Mouse (Mus musculus) midbrain, embryonic 15.5 days (tissue): ENCODE measurements around the gene Med13l. TPM values are rescaled to one million over a fixed set of nuclear protein-coding genes. Genes with fewer than 3 reads are reported as not detected.

Source experiments
- ATAC-seq: fragments of 200-750 bp; cut with Nextera tagmentation; replicated peaks from 2 replicates; pipeline ENCODE4 v1.8.0; 2017; ENCODE audit warnings: moderate TSS enrichment
- H3K27ac ChIP-seq: fragments of 300-500 bp; sonication (generic); 2 replicates; pipeline ENCODE4 v1.5.1; 2015; ENCODE audit warnings: mild to moderate bottlenecking, inconsistent platforms
- H3K27me3 ChIP-seq: fragments of 300-500 bp; sonication (generic); replicated peaks from 2 replicates; pipeline ENCODE4 v1.6.1; 2015; ENCODE audit warnings: inconsistent platforms
- H3K36me3 ChIP-seq: fragments of 300-500 bp; sonication (generic); replicated peaks from 2 replicates; pipeline ENCODE4 v1.6.1; 2015; ENCODE audit warnings: inconsistent platforms
- H3K4me1 ChIP-seq: fragments of 300-500 bp; sonication (generic); 2 replicates; pipeline ENCODE4 v1.6.1; 2015; ENCODE audit warnings: inconsistent platforms
- H3K4me2 ChIP-seq: fragments of 300-500 bp; sonication (generic); 2 replicates; pipeline ENCODE4 v1.6.1; 2015; ENCODE audit warnings: inconsistent platforms, mild to moderate bottlenecking, moderate library complexity
- H3K4me3 ChIP-seq: fragments of 300-500 bp; sonication (generic); 2 replicates; pipeline ENCODE4 v1.5.1; 2015; ENCODE audit warnings: mild to moderate bottlenecking, inconsistent platforms
- H3K9ac ChIP-seq: fragments of 300-500 bp; sonication (generic); 2 replicates; pipeline ENCODE4 v1.6.1; 2015; ENCODE audit warnings: mild to moderate bottlenecking, inconsistent platforms
- H3K9me3 ChIP-seq: fragments of 300-500 bp; sonication (generic); 2 replicates; pipeline ENCODE4 v1.6.1; 2016; ENCODE audit warnings: inconsistent platforms
- WGBS: fragments of 180-500 bp; shearing (Covaris S2); methylation state at CpG from one replicate; pipeline ENCODE4 v1.1.7; 2015; ENCODE audit warnings: mixed read lengths; 5-methylcytosine and 5-hydroxymethylcytosine counted together
- polyA plus RNA-seq: library from polyadenylated mRNA; unstranded; fragments of >200 nt; fragmentation: Nextera tagmentation; extraction: Ambion mirVana; gene quantifications from 2 replicates; pipeline ENCODE4 v1.2.1, GENCODE M21; 2015

Med13l gene
- polyA plus RNA-seq, 1 experiment from 2014 or later, result 17.3 TPM

DNA sequence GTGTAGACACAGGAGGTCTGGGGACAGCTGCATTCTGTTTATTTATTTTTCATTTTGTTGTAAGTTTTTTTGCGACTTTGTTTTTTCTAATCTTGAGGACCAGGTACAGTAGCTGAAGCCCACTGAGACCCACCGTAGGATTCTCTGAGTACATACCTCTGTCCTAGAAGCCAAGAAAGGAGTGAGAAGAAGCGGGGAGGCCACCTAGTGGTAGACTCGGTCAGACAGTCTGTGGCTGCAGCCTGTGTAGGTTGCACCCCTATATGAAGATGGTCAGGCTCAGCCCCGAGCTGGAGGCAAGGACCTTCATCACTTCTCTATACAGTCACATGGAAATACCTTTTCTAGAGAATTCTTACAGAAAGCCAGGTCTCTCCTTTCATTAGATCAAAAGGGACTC lies 202.9 kb downstream of the Med13l start:
- H3K27ac ChIP-seq, result no peak overlapping the region
- H3K4me2 ChIP-seq, result no peak overlapping the region
- no peak for ATAC-seq
- H3K27me3 ChIP-seq, result no peaks in the 10 kb centered on the region
- peaks cover 43% of the 10 kb centered on the region for H3K36me3 ChIP-seq
- H3K4me3 ChIP-seq, result no peak overlapping the region
- H3K4me1 ChIP-seq, result no peaks in the 10 kb centered on the region
- no peaks in the 10 kb centered on the region for H3K9me3 ChIP-seq
- 56% methylated on average over 5 of the region's 5 CpGs for WGBS
- H3K9ac ChIP-seq, result no peak overlapping the region

DNA sequence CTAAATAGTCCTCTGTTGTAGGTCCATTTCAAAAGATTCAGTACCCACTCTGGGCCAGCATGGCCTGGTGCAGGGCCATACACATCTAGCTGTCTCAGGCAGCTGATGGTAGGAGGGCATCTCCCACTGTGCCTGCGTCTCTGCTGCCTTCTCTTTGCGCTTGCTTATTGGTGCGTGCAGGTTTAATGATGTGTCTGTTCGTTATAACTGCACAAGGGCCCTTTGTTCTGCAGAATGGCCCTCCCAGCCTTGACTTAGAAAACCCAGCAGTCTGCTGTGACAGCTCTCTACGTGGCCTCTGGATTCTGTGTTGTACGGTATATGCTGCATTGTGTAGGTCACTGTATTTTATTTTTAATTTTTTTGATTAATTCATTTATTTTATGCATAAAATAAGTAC lies 208.7 kb downstream of the Med13l start:
- Histone ChIP-seq H3K4me3 (no peak overlapping the region), H3K9ac (no peak overlapping the region), H3K4me2 (no peak overlapping the region), H3K9me3 (no peaks in the 10 kb centered on the region), H3K4me1 (no peaks in the 10 kb centered on the region), H3K27ac (no peak overlapping the region), H3K27me3 (no peaks in the 10 kb centered on the region; the same call in 1 of the 2 replicates), H3K36me3 (no peaks in the 10 kb centered on the region)
- WGBS, result 29% methylated on average over 6 of the region's 6 CpGs
- ATAC-seq, result no peak

DNA sequence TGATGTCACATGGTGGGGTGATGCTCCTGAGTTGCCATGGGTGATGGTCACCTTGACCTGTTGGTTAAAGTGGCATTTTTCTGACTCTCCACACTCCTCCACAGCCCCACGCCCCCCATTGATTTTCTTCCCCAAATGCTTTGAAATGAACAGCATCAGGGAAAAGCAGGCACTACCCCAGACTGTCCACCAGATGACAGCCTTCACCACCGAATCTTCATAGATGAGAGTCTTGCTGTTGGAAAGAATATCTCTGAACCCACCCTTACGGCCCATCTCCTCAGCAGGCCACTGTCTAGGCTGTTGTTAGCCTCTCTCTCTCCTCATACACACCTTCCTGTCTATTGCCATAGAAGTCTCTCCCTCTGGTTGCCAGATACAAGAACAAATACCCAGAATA lies 213.4 kb downstream of the Med13l start:
- ATAC-seq, result 0 out of 2 replicates have a peak, but pooled peaks have one; percentile 69
- Histone ChIP-seq H3K27ac (no peak overlapping the region), H3K9ac (no peak overlapping the region), H3K4me1 (no peaks in the 10 kb centered on the region), H3K27me3 (no peaks in the 10 kb centered on the region; the same call in 1 of the 2 replicates), H3K9me3 (no peaks in the 10 kb centered on the region), H3K4me2 (no peak overlapping the region), H3K4me3 (no peak overlapping the region), H3K36me3 (no peaks in the 10 kb centered on the region)
- WGBS, result 28% methylated on average over 3 of the region's 3 CpGs

DNA sequence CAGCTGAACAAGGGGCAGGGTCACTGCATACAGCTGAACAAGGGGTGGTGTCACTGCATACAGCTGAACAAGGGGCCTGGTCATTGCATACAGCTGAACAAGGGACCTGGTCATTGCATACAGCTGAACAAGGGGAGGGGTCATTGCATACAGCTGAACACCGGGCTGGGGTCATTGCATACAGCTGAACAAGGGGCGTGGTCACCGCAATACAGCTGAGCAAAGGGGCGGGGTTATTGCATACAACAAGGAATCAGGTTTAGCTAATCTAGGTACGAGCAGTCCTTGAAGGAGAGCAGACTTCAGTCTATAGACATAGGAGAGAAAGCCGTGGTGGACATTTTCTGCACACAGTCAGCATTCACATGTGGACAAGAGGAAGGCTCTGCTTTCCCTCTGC lies 215.9 kb downstream of the Med13l start:
- ATAC-seq, result no peak
- no peak overlapping the region for H3K27ac ChIP-seq
- peaks cover 12% of the 10 kb centered on the region; the same call in 1 of the 2 replicates for H3K27me3 ChIP-seq
- no peak overlapping the region for H3K4me2 ChIP-seq
- no peaks in the 10 kb centered on the region for H3K36me3 ChIP-seq
- H3K4me1 ChIP-seq, result 0 out of 2 replicates have a peak, but pooled peaks cover 2% of the 10 kb centered on the region
- H3K4me3 ChIP-seq, result no peak overlapping the region
- no peak overlapping the region for H3K9ac ChIP-seq
- whole genome bisulfite sequencing, result 84% methylated on average over 6 of the region's 6 CpGs
- no peaks in the 10 kb centered on the region for H3K9me3 ChIP-seq

DNA sequence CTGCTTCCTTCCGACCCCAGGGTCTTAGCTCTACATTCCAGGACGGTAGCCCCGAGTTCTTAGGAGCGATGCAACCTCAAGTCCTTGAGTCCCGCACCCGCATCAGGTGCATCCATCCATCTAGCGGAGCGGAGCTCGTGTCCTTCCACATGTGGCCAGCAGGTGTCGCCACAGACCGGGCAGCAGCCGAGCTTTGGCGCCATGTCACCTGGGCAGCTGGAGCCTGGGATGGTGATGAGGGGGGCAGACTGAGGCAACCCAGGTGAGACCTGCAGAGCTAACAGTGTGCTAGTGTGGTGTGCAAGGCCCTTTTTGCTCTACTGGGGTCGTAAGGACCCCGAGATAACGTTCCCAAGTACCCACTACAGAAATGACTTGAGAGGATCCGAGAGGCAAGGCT lies 221.1 kb downstream of the Med13l start:
- no peak overlapping the region for H3K4me2 ChIP-seq
- no peaks in the 10 kb centered on the region for H3K36me3 ChIP-seq
- no peak overlapping the region for H3K9ac ChIP-seq
- 0 out of 2 replicates have a peak, but pooled peaks cover 3% of the 10 kb centered on the region for H3K4me1 ChIP-seq
- ATAC-seq, result peak; percentile 50; the same call in 1 of the 2 replicates
- H3K4me3 ChIP-seq, result no peak overlapping the region
- WGBS, result 12% methylated on average over 17 of the region's 17 CpGs
- H3K27me3 ChIP-seq, result peaks cover 19% of the 10 kb centered on the region
- no peaks in the 10 kb centered on the region for H3K9me3 ChIP-seq
- H3K27ac ChIP-seq, result no peak overlapping the region

DNA sequence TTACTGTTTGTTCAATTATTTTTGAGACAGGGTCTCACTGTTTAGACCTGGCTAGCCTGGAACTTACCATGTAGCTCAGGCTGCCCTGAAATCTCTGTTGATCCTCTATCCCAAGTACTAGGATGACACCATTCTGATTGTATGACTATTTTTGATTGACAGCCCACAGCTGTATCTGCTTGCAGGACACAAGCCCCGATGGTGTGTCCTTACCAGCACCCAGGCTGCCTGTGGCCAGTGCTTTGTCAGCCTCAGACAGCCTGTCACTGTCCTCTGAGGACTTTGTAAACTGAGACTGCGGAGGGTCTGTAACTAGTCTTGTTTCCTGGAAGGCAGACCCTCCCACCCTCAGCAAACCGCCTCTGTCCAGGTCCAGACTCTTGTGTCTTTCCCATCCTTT lies 221.7 kb downstream of the Med13l start:
- Histone ChIP-seq H3K4me3 (no peak overlapping the region), H3K4me2 (no peak overlapping the region), H3K9me3 (no peaks in the 10 kb centered on the region), H3K36me3 (no peaks in the 10 kb centered on the region), H3K9ac (no peak overlapping the region), H3K27me3 (peaks cover 19% of the 10 kb centered on the region), H3K4me1 (0 out of 2 replicates have a peak, but pooled peaks cover 3% of the 10 kb centered on the region), H3K27ac (no peak overlapping the region)
- WGBS, result 92% methylated on average over 3 of the region's 3 CpGs
- no peak for ATAC-seq

DNA sequence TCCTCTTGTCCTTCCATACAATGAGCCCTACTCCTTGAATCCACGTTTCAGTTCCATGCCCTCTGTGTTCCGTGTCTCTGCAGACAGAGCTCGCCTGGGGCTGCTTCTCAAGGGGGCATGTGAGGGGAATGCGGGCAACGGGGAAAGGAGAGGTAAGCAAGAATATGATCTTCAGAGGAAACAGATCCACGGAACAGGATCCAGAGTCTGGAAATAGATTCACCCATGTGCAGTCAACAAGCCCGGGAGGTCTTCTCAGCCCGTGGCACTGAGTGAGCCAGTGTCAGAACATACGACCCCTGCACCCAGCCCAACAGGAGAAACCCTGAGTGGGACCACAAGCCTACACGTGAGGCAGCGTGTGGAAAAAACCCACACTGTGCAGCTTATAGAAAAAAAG lies 228.7 kb downstream of the Med13l start:
- no peaks in the 10 kb centered on the region for H3K36me3 ChIP-seq
- no peak overlapping the region for H3K9ac ChIP-seq
- no peak overlapping the region for H3K27ac ChIP-seq
- H3K4me3 ChIP-seq, result no peak overlapping the region
- H3K4me1 ChIP-seq, result no peaks in the 10 kb centered on the region
- H3K4me2 ChIP-seq, result no peak overlapping the region
- H3K27me3 ChIP-seq, result no peaks in the 10 kb centered on the region
- ATAC-seq, result no peak
- 87% methylated on average over 11 of the region's 11 CpGs for WGBS
- H3K9me3 ChIP-seq, result no peaks in the 10 kb centered on the region

DNA sequence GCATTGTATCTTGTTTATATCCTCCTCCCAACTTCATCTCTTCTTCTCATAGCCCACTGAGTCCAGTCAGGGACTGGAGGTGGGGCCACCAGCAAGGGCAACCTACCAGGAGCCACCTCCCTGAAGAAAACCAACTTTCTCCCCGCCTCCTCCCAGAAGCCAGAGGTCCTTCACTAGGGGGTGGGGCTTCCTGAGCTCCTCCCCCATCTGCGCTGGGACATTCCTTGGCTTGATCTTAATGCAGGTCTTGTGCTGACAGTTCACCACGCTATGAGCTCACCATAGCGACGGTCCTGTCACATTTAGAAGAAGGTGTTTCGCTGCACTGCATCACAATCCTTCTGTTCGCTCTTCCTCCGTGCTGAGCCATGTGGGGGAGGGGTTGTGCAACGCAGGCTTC lies 229.3 kb downstream of the Med13l start:
- no peak overlapping the region for H3K4me2 ChIP-seq
- no peak for ATAC-seq
- WGBS, result 61% methylated on average over 9 of the region's 9 CpGs

DNA sequence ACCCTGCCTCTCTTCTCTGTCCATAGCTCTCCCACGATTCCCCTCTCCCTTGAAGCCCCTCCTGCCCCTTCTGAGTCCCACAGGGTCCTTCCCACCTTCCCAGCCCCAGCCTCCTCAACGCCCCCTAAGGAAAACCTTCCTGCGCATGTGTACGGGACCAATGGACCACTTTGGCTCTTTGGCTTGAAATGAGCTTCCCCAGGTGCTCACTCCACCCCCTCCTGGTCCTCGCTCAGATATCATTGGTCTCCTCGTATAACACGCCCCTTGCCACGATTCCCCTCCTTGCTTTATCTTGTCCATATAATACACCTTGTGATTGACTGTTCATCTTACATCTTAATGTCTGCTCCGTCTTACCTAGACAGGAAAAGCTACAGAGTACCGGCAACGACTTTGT lies 237.3 kb downstream of the Med13l start:
- Histone ChIP-seq H3K4me3 (no peak overlapping the region), H3K27me3 (no peaks in the 10 kb centered on the region), H3K4me1 (no peaks in the 10 kb centered on the region), H3K9ac (no peak overlapping the region), H3K36me3 (no peaks in the 10 kb centered on the region), H3K27ac (no peak overlapping the region), H3K9me3 (no peaks in the 10 kb centered on the region), H3K4me2 (no peak overlapping the region)
- ATAC-seq, result no peak
- WGBS, result 87% methylated on average over 11 of the region's 11 CpGs

More for the DNA sequence above, 229.3 kb downstream of the Med13l start:
- H3K36me3 ChIP-seq, result no peaks in the 10 kb centered on the region
- H3K9me3 ChIP-seq, result no peaks in the 10 kb centered on the region
- H3K4me3 ChIP-seq, result no peak overlapping the region
- H3K9ac ChIP-seq, result no peak overlapping the region
- H3K4me1 ChIP-seq, result no peaks in the 10 kb centered on the region
- no peak overlapping the region for H3K27ac ChIP-seq
- H3K27me3 ChIP-seq, result no peaks in the 10 kb centered on the region

DNA sequence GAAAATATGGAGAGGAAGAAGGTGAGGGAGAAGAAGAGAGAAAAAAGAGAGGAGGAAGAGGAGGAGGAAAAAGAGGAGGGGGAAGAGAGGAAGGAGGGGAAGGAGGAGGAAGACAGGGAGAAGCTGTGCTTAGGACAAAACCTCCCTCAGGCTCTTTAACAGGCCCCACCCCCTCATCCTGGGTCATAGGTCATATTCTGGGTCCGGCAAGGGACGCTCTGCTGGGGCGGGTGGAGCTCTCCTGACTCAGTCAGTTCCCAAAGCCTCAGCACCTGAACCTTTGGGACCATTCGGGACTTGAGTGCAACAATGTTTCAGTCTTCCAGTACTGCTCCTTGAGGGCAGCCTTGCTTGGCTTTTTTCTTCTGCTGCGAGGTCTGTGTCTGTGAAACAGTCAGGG lies 241.1 kb downstream of the Med13l start:
- no peak for ATAC-seq
- Histone ChIP-seq H3K4me2 (no peak overlapping the region), H3K4me1 (peaks cover 6% of the 10 kb centered on the region), H3K27ac (no peak overlapping the region), H3K27me3 (no peaks in the 10 kb centered on the region), H3K9me3 (no peaks in the 10 kb centered on the region), H3K9ac (no peak overlapping the region), H3K36me3 (no peaks in the 10 kb centered on the region), H3K4me3 (no peak overlapping the region)
- WGBS, result 35% methylated on average over 5 of the region's 5 CpGs

DNA sequence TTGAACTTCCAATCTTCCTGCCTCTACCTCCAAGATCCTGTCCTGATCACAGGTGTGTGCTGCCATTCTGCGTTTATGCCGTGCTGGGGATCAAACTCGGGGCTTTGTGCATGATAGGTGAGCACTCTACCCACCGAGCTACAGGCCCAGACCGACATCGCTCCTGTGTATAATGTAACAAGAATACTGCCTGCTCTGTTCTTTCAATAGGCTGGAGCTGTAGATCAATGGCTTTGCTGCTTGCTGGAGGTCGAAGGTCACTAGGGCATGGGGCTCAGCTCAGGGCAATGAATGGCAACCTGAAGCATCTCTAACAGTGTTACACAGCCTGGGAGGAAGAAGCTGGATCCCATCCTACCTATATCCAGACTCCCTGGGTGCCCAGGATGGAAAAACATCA lies 241.6 kb downstream of the Med13l start:
- H3K4me3 ChIP-seq, result no peak overlapping the region
- H3K36me3 ChIP-seq, result no peaks in the 10 kb centered on the region
- no peak for ATAC-seq
- no peak overlapping the region for H3K27ac ChIP-seq
- peaks cover 6% of the 10 kb centered on the region for H3K4me1 ChIP-seq
- no peaks in the 10 kb centered on the region for H3K9me3 ChIP-seq
- H3K4me2 ChIP-seq, result no peak overlapping the region
- H3K9ac ChIP-seq, result no peak overlapping the region
- WGBS, result 70% methylated on average over 7 of the region's 7 CpGs
- H3K27me3 ChIP-seq, result no peaks in the 10 kb centered on the region

DNA sequence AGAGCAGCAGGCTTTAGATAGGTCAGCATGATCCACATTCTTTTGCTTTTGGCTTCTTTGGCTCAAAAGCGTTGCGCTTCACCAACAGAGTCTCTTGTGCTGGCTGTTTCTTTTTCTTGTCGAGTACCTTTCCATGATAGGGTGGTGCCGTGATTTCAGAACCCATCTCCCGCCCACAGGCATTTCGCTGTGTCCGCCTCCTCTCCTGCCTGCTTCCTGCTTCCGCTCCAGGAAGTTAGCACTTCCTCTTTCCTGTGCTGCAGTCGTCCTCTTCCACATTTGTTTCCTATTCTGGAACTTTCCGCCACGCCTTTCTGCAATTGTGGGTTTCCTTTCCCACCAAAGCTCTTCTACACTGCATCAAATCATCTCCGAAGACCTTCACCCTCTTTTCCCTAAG lies 248.5 kb downstream of the Med13l start:
- Histone ChIP-seq H3K36me3 (no peaks in the 10 kb centered on the region), H3K9me3 (no peaks in the 10 kb centered on the region), H3K9ac (no peak overlapping the region), H3K4me1 (no peaks in the 10 kb centered on the region), H3K4me2 (no peak overlapping the region), H3K4me3 (no peak overlapping the region), H3K27ac (no peak overlapping the region), H3K27me3 (no peaks in the 10 kb centered on the region)
- ATAC-seq, result no peak
- WGBS, result 83% methylated on average over 12 of the region's 12 CpGs

DNA sequence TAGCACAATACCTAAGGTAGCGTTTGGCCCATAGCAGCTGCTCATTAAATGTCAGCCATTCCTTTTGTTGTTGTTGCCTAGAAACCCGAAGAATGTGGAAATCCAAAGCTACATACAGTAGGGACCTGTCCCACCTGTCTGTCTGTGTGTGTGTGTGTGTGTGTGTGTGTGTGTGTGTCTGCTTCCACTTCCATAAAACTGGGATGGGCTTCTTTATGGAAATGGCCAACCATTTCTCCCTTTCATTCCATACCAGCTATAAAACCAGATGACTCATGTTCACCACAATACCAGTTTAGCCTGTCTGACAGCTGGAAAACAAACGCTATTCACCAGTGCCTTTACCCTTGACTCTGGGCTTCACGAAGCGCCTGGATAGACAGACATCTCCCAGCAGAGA lies 249.1 kb downstream of the Med13l start:
- ATAC-seq, result no peak

More for the DNA sequence above, 249.1 kb downstream of the Med13l start:
- no peak overlapping the region for H3K27ac ChIP-seq
- no peak overlapping the region for H3K4me3 ChIP-seq
- 79% methylated on average over 5 of the region's 5 CpGs for WGBS
- H3K4me1 ChIP-seq, result no peaks in the 10 kb centered on the region
- no peak overlapping the region for H3K9ac ChIP-seq
- no peak overlapping the region for H3K4me2 ChIP-seq
- H3K9me3 ChIP-seq, result no peaks in the 10 kb centered on the region
- no peaks in the 10 kb centered on the region for H3K36me3 ChIP-seq
- no peaks in the 10 kb centered on the region for H3K27me3 ChIP-seq
